Mouse (Mus musculus): ENCODE data around the gene Adgrg5.

DNA sequence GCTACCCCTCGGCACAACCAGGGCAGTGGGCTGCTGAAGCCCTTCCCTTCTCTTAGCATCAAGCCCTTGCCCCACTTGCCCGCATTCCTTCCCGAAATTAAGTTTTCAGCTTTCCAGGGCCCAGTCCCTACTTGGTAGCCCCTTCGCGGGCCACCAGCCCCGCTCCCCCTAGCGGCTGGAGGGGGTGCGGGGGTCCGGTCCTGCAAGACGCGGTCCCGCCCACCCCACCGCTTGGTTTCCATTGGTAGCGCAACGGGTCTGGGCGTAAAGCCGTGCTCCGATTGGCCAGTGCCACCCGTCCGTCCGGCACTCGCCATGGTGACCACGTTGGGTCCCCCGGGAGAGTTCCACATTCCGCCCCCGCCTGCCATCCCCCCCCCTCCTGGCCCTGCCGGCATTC, 6.1 kb upstream of the Adgrg5 start:
- TF ChIP-seq CTCF (IDR thresholded peaks at IDR 0.05; ENCODE audit: low read depth, low read length) (peak; percentile 59), TAL1 (conservative IDR thresholded peaks at IDR 0.05; ENCODE audit: low read depth, low read length) (no peak), POLR2AphosphoS5 (IDR thresholded peaks at IDR 0.05; ENCODE audit: insufficient replicate concordance, low read depth, low read length) (no peak), GATA1 (IDR thresholded peaks at IDR 0.05; ENCODE audit: borderline replicate concordance, low read length) (no peak), GATA2 (IDR thresholded peaks at IDR 0.05; ENCODE audit: borderline replicate concordance, low read depth, low read length) (no peak)
